ENCODE assay signal across 8 mouse cellular contexts in genomic region chr4:136284891-136285290, GRCm38 (mm10). TPM values are rescaled to one million over a fixed set of nuclear protein-coding genes. Genes with fewer than 3 reads are reported as not detected.
DNase-seq lines count a peak whose midpoint lies in the region; ATAC-seq and TF ChIP-seq lines count a peak whose summit lies in the region.

No protein-coding gene starts in this region.

- H3K4me1 ChIP-seq in liver, adult 2 months (ENCODE audit: control insufficient read depth, insufficient read depth, low read length) = peaks cover 4% of the 10 kb centered on the region; the same call in 1 of the 2 replicates
- H3K4me1 ChIP-seq in embryonic facial prominence, embryonic 11.5 days (ENCODE audit: control insufficient read depth, insufficient read depth, low read length) = no peaks in the 10 kb centered on the region
- peaks cover 62% of the 10 kb centered on the region for H3K4me1 ChIP-seq in hindbrain, embryonic 10.5 days (replicated peaks)
- H3K4me1 ChIP-seq in liver, embryonic 16.5 days (ENCODE audit: control insufficient read depth, low read depth, low read length) = peaks cover 16% of the 10 kb centered on the region
- H3K4me1 ChIP-seq in stomach, embryonic 15.5 days = peaks cover 27% of the 10 kb centered on the region

- H3K9ac ChIP-seq in liver, adult 2 months (ENCODE audit: low read depth, low read length) = peak overlapping the region; percentile 51
- peak overlapping the region; percentile 73 for H3K9ac ChIP-seq in embryonic facial prominence, embryonic 11.5 days (replicated peaks; ENCODE audit: low read length)
- peak overlapping the region; percentile 60 for H3K9ac ChIP-seq in liver, embryonic 16.5 days (ENCODE audit: low read depth, low read length)
- peak overlapping the region; percentile 10; the same call in 1 of the 2 replicates for H3K9ac ChIP-seq in stomach, embryonic 15.5 days

- no peaks in the 10 kb centered on the region for H3K27me3 ChIP-seq in liver, adult 2 months (ENCODE audit: control insufficient read depth, insufficient read depth, low read length)
- peaks cover 3% of the 10 kb centered on the region for H3K27me3 ChIP-seq in embryonic facial prominence, embryonic 11.5 days (ENCODE audit: control insufficient read depth, insufficient read depth, low read length)
- peaks cover 26% of the 10 kb centered on the region for H3K27me3 ChIP-seq in hindbrain, embryonic 10.5 days (ENCODE audit: insufficient read depth, poor library complexity, severe bottlenecking)
- H3K27me3 ChIP-seq in liver, embryonic 16.5 days (ENCODE audit: control insufficient read depth, insufficient read depth, low read depth, low read length) = no peaks in the 10 kb centered on the region
- H3K27me3 ChIP-seq in stomach, embryonic 15.5 days (replicated peaks) = no peaks in the 10 kb centered on the region

- no peaks in the 10 kb centered on the region for H3K9me3 ChIP-seq in embryonic facial prominence, embryonic 11.5 days (replicated peaks; ENCODE audit: control insufficient read depth, low read length)
- H3K9me3 ChIP-seq in hindbrain, embryonic 10.5 days = peaks cover 14% of the 10 kb centered on the region
- H3K9me3 ChIP-seq in liver, embryonic 16.5 days (replicated peaks; ENCODE audit: control insufficient read depth, low read length) = 0 out of 2 replicates have a peak, but pooled peaks cover 2% of the 10 kb centered on the region
- no peaks in the 10 kb centered on the region for H3K9me3 ChIP-seq in stomach, embryonic 15.5 days

- no peak for DNase-seq in liver, adult 2 months (ENCODE audit: extremely low read depth, low read depth, low spot score)
- no peak for DNase-seq in liver
- DNase-seq in embryonic facial prominence, embryonic 11.5 days (ENCODE audit: low spot score) = no peak
- DNase-seq in hindbrain, embryonic 10.5 days (ENCODE audit: low spot score) = no peak
- DNase-seq in urinary bladder, postnatal 14 days (ENCODE audit: low spot score) = no peak
- no peak for DNase-seq in adrenal gland, adult 18-20 months (ENCODE audit: low spot score in 2 of 2)

- peak overlapping the region; percentile 37 for H3K4me3 ChIP-seq in liver, adult 2 months (ENCODE audit: insufficient read depth, low read depth, low read length)
- peak overlapping the region; percentile 51 for H3K4me3 ChIP-seq in embryonic facial prominence, embryonic 11.5 days (ENCODE audit: low read depth, low read length)
- peak overlapping the region; percentile 73 for H3K4me3 ChIP-seq in hindbrain, embryonic 10.5 days
- peak overlapping the region; percentile 75 for H3K4me3 ChIP-seq in liver, embryonic 16.5 days (ENCODE audit: low read depth, low read length)
- peak overlapping the region; percentile 62 for H3K4me3 ChIP-seq in stomach, embryonic 15.5 days (replicated peaks)

- H3K27ac ChIP-seq in liver, adult 2 months (replicated peaks; ENCODE audit: insufficient read depth, low read depth, low read length) = peak overlapping the region; percentile 37
- no peak overlapping the region for H3K27ac ChIP-seq in embryonic facial prominence, embryonic 11.5 days (replicated peaks; ENCODE audit: low read depth, low read length)
- peak overlapping the region; percentile 88 for H3K27ac ChIP-seq in hindbrain, embryonic 10.5 days
- 0 out of 2 replicates have a peak overlapping the region, but pooled peaks have one; percentile 1 for H3K27ac ChIP-seq in liver, embryonic 16.5 days (ENCODE audit: low read length)
- peak overlapping the region; percentile 96 for H3K27ac ChIP-seq in stomach, embryonic 15.5 days

- no peak for ATAC-seq in embryonic facial prominence, embryonic 11.5 days (replicated peaks; ENCODE audit: insufficient number of reproducible peaks, low FRiP score, low TSS enrichment, low read depth)
- ATAC-seq in liver, embryonic 16.5 days (ENCODE audit: low read depth) = no peak
- no peak for ATAC-seq in stomach, embryonic 15.5 days (ENCODE audit: insufficient read depth, low FRiP score, low read depth)

- peaks cover 4% of the 10 kb centered on the region; the same call in 1 of the 2 replicates for H3K79me2 ChIP-seq in liver, adult 2 months (ENCODE audit: control insufficient read depth, insufficient read depth, low read length)

- H3K36me3 ChIP-seq in liver, adult 2 months (ENCODE audit: control insufficient read depth, insufficient read depth, low read length) = peaks cover 8% of the 10 kb centered on the region; the same call in 1 of the 2 replicates
- H3K36me3 ChIP-seq in embryonic facial prominence, embryonic 11.5 days (replicated peaks; ENCODE audit: control insufficient read depth, insufficient read depth, low read depth, low read length) = 0 out of 2 replicates have a peak, but pooled peaks cover 2% of the 10 kb centered on the region
- H3K36me3 ChIP-seq in hindbrain, embryonic 10.5 days = peaks cover 29% of the 10 kb centered on the region
- peaks cover 14% of the 10 kb centered on the region for H3K36me3 ChIP-seq in liver, embryonic 16.5 days (ENCODE audit: control insufficient read depth, insufficient read depth)
- H3K36me3 ChIP-seq in stomach, embryonic 15.5 days = peaks cover 24% of the 10 kb centered on the region

- no peak for TF ChIP-seq CTCF in liver, adult 2 months (IDR thresholded peaks at IDR 0.05; ENCODE audit: low read depth, low read length)

- peak overlapping the region; percentile 54 for H3K4me2 ChIP-seq in embryonic facial prominence, embryonic 11.5 days (ENCODE audit: low read depth, low read length)
- H3K4me2 ChIP-seq in liver, embryonic 16.5 days (ENCODE audit: low read depth, low read length) = peak overlapping the region; percentile 92
- H3K4me2 ChIP-seq in stomach, embryonic 15.5 days = peak overlapping the region; percentile 84

- 46% methylated on average over 6 of the region's 6 CpGs for WGBS in liver, adult 2 months
- 44% methylated on average over 6 of the region's 6 CpGs for WGBS in embryonic facial prominence, embryonic 11.5 days
- WGBS in hindbrain, embryonic 10.5 days = 41% methylated on average over 6 of the region's 6 CpGs
- WGBS in liver, embryonic 16.5 days (ENCODE audit: insufficient replicate concordance) = 35% methylated on average over 6 of the region's 6 CpGs
- WGBS in stomach, embryonic 15.5 days = 28% methylated on average over 6 of the region's 6 CpGs

- no peak for TF ChIP-seq POLR2A in liver, adult 2 months (IDR thresholded peaks at IDR 0.05; ENCODE audit: extremely low read depth, insufficient read depth, low read length)

RNA-seq across cellular contexts. Expression of gene Zfp46, which starts 0.4 kb away (rescaled TPM):
- total RNA-seq in liver, adult 2 months (2014; rRNA removed) = 2.6 TPM in 2 replicates
- 2.9 and 3.1 TPM in 2 replicates for polyA plus RNA-seq in liver, adult 2 months (2012; rRNA removed)
- 24.3 and 28.0 TPM in 2 replicates for polyA plus RNA-seq in embryonic facial prominence, embryonic 11.5 days (2014; fragmentation: Nextera tagmentation; extraction: Ambion mirVana)
- 24.6 and 29.0 TPM in 2 replicates for polyA plus RNA-seq in hindbrain, embryonic 10.5 days (2016; fragmentation: Nextera tagmentation; extraction: Ambion mirVana)
- 2.8 and 3.5 TPM in 2 replicates for polyA plus RNA-seq in liver, embryonic 16.5 days (2015; fragmentation: Nextera tagmentation; extraction: Ambion mirVana)
- polyA plus RNA-seq in stomach, embryonic 15.5 days (2015; fragmentation: Nextera tagmentation; extraction: Ambion mirVana) = 20.3 and 21.0 TPM in 2 replicates
- total RNA-seq in adrenal gland, adult 18-20 months (2021) = 10 to 100 TPM; 15.5 to 17.2 TPM

RNA-seq across cellular contexts. Expression of gene Hnrnpr, which starts 25.9 kb away (rescaled TPM):
- 16.7 and 22.9 TPM in 2 replicates for total RNA-seq in liver, adult 2 months (2014; rRNA removed)
- 5.0 and 5.7 TPM in 2 replicates for polyA plus RNA-seq in liver, adult 2 months (2012; rRNA removed)
- polyA plus RNA-seq in embryonic facial prominence, embryonic 11.5 days (2014; fragmentation: Nextera tagmentation; extraction: Ambion mirVana) = 186 and 203 TPM in 2 replicates
- polyA plus RNA-seq in hindbrain, embryonic 10.5 days (2016; fragmentation: Nextera tagmentation; extraction: Ambion mirVana) = 197 and 217 TPM in 2 replicates
- polyA plus RNA-seq in liver, embryonic 16.5 days (2015; fragmentation: Nextera tagmentation; extraction: Ambion mirVana) = 44.3 and 47.2 TPM in 2 replicates
- polyA plus RNA-seq in stomach, embryonic 15.5 days (2015; fragmentation: Nextera tagmentation; extraction: Ambion mirVana) = 143 and 149 TPM in 2 replicates
- 10 to 100 TPM; 52.2 to 64.3 TPM for total RNA-seq in adrenal gland, adult 18-20 months (2021)

RNA-seq across cellular contexts. Expression of gene Tcea3, which starts 37.4 kb away (rescaled TPM):
- total RNA-seq in liver, adult 2 months (2014; rRNA removed) = 34.8 and 39.3 TPM in 2 replicates
- 20.1 and 28.9 TPM in 2 replicates for polyA plus RNA-seq in liver, adult 2 months (2012; rRNA removed)
- 1.3 and 1.4 TPM in 2 replicates for polyA plus RNA-seq in embryonic facial prominence, embryonic 11.5 days (2014; fragmentation: Nextera tagmentation; extraction: Ambion mirVana)
- 1.3 and 2.2 TPM in 2 replicates for polyA plus RNA-seq in hindbrain, embryonic 10.5 days (2016; fragmentation: Nextera tagmentation; extraction: Ambion mirVana)
- polyA plus RNA-seq in liver, embryonic 16.5 days (2015; fragmentation: Nextera tagmentation; extraction: Ambion mirVana) = 25.3 and 29.8 TPM in 2 replicates
- 18.9 and 20.8 TPM in 2 replicates for polyA plus RNA-seq in stomach, embryonic 15.5 days (2015; fragmentation: Nextera tagmentation; extraction: Ambion mirVana)
- 1 to 10 TPM; 1.5 to 4.7 TPM for total RNA-seq in adrenal gland, adult 18-20 months (2021)

Comparison
In these comparisons a context has a peak if more than half of its experiments do, and no peak if none do; other contexts are left out.
1. H3K9ac ChIP-seq: peak in every context shown above with its lines; median percentile 73 in embryonic facial prominence, embryonic 11.5 days; 60 in liver, embryonic 16.5 days; 51 in liver, adult 2 months; 10 in stomach, embryonic 15.5 days.